Mouse (Mus musculus) limb, embryonic 11.5 days (tissue): ENCODE measurements around the gene Gm49336. TPM values are rescaled to one million over a fixed set of nuclear protein-coding genes. Genes with fewer than 3 reads are reported as not detected.

ENCODE experiments used
- ATAC-seq: fragments of 200-750 bp; cut with Nextera tagmentation; 2 replicates; pipeline ENCODE4 v1.8.0; 2017; ENCODE audit warnings: low read depth; ENCODE audit not compliant: insufficient number of reproducible peaks, low FRiP score, low TSS enrichment
- DNase-seq: peaks from one replicate; pipeline ENCODE4 v3.0.0-alpha.2; 2015; ENCODE audit warnings: low spot score
- H3K27ac ChIP-seq: fragments of 300-500 bp; sonication (generic); replicated peaks from 2 replicates; pipeline ENCODE4 v1.5.1; 2014; ENCODE audit warnings: low read depth, mild to moderate bottlenecking, low read length
- H3K27me3 ChIP-seq: fragments of 300-500 bp; sonication (generic); 2 replicates; pipeline ENCODE4 v1.6.1; 2014; ENCODE audit warnings: mild to moderate bottlenecking, low read length, mixed read lengths; ENCODE audit not compliant: control insufficient read depth, insufficient read depth
- H3K36me3 ChIP-seq: fragments of 300-500 bp; sonication (generic); 2 replicates; pipeline ENCODE4 v1.6.1; 2014; ENCODE audit warnings: mild to moderate bottlenecking, low read length, moderate library complexity, mixed read lengths; ENCODE audit not compliant: control insufficient read depth, insufficient read depth
- H3K4me1 ChIP-seq: fragments of 300-500 bp; sonication (generic); 2 replicates; pipeline ENCODE4 v1.6.1; 2014; ENCODE audit warnings: low read length, mixed read lengths; ENCODE audit not compliant: control insufficient read depth, insufficient read depth
- H3K4me2 ChIP-seq: fragments of 300-500 bp; sonication (generic); 2 replicates; pipeline ENCODE4 v1.6.1; 2014; ENCODE audit warnings: low read depth, mild to moderate bottlenecking, moderate library complexity; ENCODE audit not compliant: severe bottlenecking
- H3K4me3 ChIP-seq: fragments of 300-500 bp; sonication (generic); 2 replicates; pipeline ENCODE4 v1.5.1; 2014; ENCODE audit warnings: low read depth, low read length
- H3K9ac ChIP-seq: fragments of 300-500 bp; sonication (generic); 2 replicates; pipeline ENCODE4 v1.6.1; 2014; ENCODE audit warnings: mild to moderate bottlenecking, low read length
- H3K9me3 ChIP-seq: fragments of 300-500 bp; sonication (generic); 2 replicates; pipeline ENCODE4 v1.6.1; 2016; ENCODE audit warnings: low read length; ENCODE audit not compliant: control insufficient read depth
- WGBS: fragments of 180-500 bp; shearing (Covaris S2); extraction: QIAGEN DNeasy Blood & Tissue Kit; methylation state at CpG from one replicate; pipeline ENCODE4 v1.1.7; 2014; 5-methylcytosine and 5-hydroxymethylcytosine counted together
- polyA plus RNA-seq: library from polyadenylated mRNA; unstranded; fragments of >200 nt; fragmentation: Nextera tagmentation; extraction: Ambion mirVana; gene quantifications from 2 replicates; pipeline ENCODE4 v1.2.1, GENCODE M21; 2014

The Gm49336 gene
- 67.0 and 69.9 TPM in 2 replicates for polyA plus RNA-seq

DNA sequence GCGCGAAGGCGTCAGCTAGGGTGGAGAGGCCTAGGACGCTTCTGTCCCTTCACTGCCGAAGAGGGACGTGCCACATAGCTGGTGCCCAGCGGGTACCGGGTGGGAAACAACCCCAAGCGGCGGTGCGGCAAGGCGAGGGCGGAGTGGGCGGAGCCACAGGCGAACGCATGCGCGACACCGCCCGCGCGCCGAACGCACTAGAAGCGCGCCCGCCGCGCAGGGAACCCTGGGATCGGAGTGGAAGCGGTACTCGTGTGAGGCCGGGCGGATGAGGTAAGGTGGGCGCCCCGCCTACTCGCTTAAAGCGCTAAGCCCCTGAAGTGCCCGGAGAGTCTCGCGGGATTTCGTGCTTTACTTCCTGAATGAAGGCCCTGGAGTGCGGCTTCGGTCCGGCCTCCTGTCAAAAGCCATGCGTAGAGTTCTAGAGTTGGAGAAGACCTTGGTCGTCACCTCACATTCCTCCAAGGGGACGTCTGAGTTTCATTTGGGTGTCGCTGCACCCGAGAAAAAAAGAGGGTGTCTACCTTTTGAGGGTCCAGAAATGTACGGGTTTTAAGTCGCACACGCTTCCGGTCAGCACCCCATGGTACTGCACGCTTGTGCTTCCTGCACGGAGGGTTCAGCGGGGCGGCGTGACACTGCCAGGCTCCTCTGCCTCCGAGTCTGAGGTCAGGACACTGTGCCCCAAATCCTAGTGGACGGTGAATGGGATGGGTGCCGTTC, at the start of gene Gm49336, which contains the start of gene Nupl1:
Gene Gm49336, minus strand, starts transcription at position 227 of the 723 bp plus-strand sequence.
Gene Nupl1, minus strand, starts transcription at position 151 of the 723 bp plus-strand sequence.
- H3K9ac ChIP-seq, result peak within 1 kb of the TSS; percentile 97
- H3K27me3 ChIP-seq, result no peaks in the 10 kb centered on the region
- peak; percentile 97 for DNase-seq
- no peaks in the 10 kb centered on the region for H3K9me3 ChIP-seq
- peak within 1 kb of the TSS; percentile 97 for H3K4me3 ChIP-seq
- peak; percentile 99 for ATAC-seq
- no peaks in the 10 kb centered on the region for H3K4me1 ChIP-seq
- H3K36me3 ChIP-seq, result no peaks in the 10 kb centered on the region
- WGBS, result under 1% methylated on average over 62 of the region's 62 CpGs
- peak within 1 kb of the TSS; percentile 62; the same call in 1 of the 2 replicates for H3K27ac ChIP-seq
- H3K4me2 ChIP-seq, result peak within 1 kb of the TSS; percentile 72

DNA sequence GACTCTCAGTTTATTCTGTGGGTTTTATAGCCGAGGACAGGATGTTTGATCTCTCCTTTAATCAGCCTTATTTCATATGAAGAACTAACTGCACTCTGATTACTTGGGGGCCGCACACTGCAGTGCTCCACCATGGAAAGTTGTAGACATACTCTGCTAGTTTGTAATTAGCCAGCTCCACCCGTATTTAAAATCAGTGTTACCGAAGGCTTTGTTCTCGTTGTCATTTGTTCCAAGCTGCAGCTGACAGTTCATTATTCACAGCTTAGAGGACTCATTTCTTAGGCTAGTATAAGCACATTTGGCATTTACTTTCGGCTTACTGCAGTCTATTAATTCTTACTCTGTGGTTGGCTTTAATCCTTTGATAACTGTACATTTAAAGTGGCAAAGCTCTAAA, 49.7 kb upstream of the Gm49336 start:
- ATAC-seq, result no peak

DNA sequence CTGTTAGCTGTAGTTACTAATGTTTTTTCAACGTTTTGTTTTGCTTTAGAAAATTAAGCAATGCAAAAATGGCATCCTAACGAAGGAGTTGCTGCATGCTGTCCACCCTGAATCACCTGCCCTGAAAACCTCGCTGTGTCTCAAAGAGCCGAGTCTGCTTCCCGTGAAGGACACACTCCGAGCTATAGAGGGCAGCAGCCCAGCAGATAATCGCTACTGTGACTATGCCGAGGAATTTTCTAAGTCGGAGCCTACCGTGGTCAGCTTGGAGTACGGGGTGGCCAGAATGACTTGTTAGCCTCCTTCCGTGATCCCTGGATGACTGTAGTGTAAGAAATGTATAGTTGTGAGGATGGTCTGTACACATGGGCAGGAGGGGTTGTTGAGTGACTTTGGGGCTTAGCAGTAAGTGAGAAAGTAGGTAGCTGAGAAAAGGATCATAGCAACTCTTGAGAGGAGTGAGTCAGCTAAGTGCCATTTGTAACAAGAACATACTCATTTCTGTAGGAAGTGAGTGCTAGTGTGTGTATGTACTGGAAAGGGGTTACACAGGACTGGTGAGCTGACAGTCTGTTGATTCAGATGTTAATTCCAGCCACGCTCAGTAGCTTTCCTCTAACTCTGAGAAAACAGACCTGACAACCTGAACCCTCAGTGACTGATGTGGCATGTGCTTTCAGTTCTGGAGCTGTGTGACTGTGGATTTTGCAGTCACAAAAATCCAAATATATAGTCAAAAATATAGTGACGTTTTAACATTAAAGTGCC, 49.1 kb upstream of the Gm49336 start:
- 80% methylated on average over 14 of the region's 14 CpGs for WGBS
- Histone ChIP-seq H3K9ac (no peak overlapping the region), H3K4me1 (no peaks in the 10 kb centered on the region), H3K4me3 (no peak overlapping the region), H3K27me3 (no peaks in the 10 kb centered on the region), H3K27ac (no peak overlapping the region), H3K9me3 (no peaks in the 10 kb centered on the region), H3K36me3 (no peaks in the 10 kb centered on the region), H3K4me2 (no peak overlapping the region)
- ATAC-seq, result no peak
- no peak for DNase-seq

More for the DNA sequence above, 49.7 kb upstream of the Gm49336 start:
- 80% methylated on average over 6 of the region's 6 CpGs for WGBS
- H3K36me3 ChIP-seq, result no peaks in the 10 kb centered on the region
- DNase-seq, result no peak
- H3K9ac ChIP-seq, result no peak overlapping the region
- H3K27ac ChIP-seq, result no peak overlapping the region
- no peaks in the 10 kb centered on the region for H3K4me1 ChIP-seq
- no peaks in the 10 kb centered on the region for H3K9me3 ChIP-seq
- H3K4me2 ChIP-seq, result no peak overlapping the region
- H3K27me3 ChIP-seq, result no peaks in the 10 kb centered on the region
- H3K4me3 ChIP-seq, result no peak overlapping the region

DNA sequence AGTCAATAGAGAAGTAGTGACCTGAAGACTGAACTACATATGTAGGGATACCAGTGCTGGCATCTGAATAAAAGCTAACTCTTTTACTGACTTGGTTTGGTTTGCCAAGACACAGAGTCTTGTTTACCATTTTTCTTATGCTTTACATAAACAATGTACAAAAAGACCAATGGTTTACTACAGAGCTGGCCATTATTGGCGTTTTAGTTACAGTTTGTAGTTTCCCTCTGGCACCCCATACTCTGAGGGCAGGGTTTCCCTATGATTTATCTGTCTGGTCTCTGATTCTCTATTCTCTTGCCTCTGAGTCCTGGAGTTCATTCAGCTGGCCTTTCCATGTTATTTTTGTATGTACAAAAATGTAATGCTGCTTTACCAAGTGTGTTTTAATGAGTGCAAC, 44.2 kb upstream of the Gm49336 start:
- H3K9ac ChIP-seq, result no peak overlapping the region
- 89% methylated on average over 1 of the region's 1 CpGs for whole genome bisulfite sequencing

DNA sequence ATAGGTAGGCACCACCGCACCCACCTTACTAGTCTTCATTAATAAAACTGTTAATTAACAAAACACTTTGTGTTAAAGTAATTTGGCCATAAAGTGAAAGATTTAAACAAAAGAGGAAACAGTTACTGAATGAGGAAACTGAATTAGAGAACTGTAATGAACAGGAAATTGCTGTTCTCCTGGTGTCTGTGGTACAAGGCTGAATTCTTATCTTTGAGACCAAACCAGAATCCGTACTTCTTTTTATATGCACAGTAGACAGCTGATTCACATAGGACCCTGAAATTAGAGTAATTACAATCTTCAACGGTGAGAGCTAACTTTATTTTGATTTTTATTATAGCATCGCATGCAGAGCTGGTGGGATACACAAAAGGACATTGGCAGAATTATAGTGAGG, 39.1 kb upstream of the Gm49336 start:
- ATAC-seq, result no peak

More for the DNA sequence above, 44.2 kb upstream of the Gm49336 start:
- Histone ChIP-seq H3K36me3 (no peaks in the 10 kb centered on the region), H3K27ac (no peak overlapping the region), H3K4me1 (no peaks in the 10 kb centered on the region), H3K27me3 (no peaks in the 10 kb centered on the region), H3K9me3 (no peaks in the 10 kb centered on the region), H3K4me2 (no peak overlapping the region), H3K4me3 (no peak overlapping the region)
- ATAC-seq (no peak), DNase-seq (no peak)

DNA sequence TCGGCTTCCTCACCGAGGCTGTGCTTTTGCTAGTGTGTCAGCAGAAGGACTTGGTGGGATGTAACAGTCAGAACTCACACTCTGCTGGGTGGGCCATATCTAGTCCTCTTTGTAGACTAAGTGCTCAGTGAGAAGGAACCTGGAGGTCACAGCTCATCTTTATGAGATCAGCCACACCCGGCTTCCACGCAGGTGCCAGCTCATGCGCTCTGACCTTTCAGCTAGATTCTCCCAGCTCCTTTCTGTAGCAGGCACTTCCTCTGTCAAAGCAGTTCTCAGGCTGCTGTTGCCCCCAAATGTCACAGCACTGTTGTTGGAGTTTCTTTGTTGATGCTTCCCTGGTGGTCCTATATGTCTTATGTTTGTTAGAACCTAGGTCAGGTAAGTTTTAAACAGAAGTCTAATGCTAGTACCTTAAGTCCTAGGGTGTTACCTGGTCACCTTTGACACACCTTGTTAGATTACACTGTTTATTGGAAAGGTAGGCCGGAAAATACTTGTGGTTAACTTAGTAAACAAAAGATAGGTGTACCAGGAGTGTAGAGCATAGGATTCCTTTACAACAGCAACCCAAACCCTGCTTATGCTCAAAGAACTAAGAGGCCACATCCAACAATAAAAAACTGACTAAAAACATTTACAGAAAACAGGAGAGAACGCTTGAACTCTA, 35.0 kb upstream of the Gm49336 start:
- 92% methylated on average over 7 of the region's 7 CpGs for WGBS
- no peak overlapping the region for H3K9ac ChIP-seq
- no peaks in the 10 kb centered on the region for H3K4me1 ChIP-seq
- DNase-seq, result no peak
- H3K4me2 ChIP-seq, result no peak overlapping the region
- H3K4me3 ChIP-seq, result no peak overlapping the region
- no peaks in the 10 kb centered on the region for H3K27me3 ChIP-seq
- no peak overlapping the region for H3K27ac ChIP-seq
- H3K36me3 ChIP-seq, result no peaks in the 10 kb centered on the region; the same call in 1 of the 2 replicates
- H3K9me3 ChIP-seq, result no peaks in the 10 kb centered on the region
- ATAC-seq, result no peak

More for the DNA sequence above, 39.1 kb upstream of the Gm49336 start:
- H3K4me3 ChIP-seq, result no peak overlapping the region
- DNase-seq, result no peak
- H3K36me3 ChIP-seq, result no peaks in the 10 kb centered on the region
- H3K27me3 ChIP-seq, result no peaks in the 10 kb centered on the region
- no peak overlapping the region for H3K9ac ChIP-seq
- 89% methylated on average over 4 of the region's 4 CpGs for WGBS
- no peak overlapping the region for H3K4me2 ChIP-seq
- H3K4me1 ChIP-seq, result no peaks in the 10 kb centered on the region
- no peak overlapping the region for H3K27ac ChIP-seq
- H3K9me3 ChIP-seq, result no peaks in the 10 kb centered on the region

DNA sequence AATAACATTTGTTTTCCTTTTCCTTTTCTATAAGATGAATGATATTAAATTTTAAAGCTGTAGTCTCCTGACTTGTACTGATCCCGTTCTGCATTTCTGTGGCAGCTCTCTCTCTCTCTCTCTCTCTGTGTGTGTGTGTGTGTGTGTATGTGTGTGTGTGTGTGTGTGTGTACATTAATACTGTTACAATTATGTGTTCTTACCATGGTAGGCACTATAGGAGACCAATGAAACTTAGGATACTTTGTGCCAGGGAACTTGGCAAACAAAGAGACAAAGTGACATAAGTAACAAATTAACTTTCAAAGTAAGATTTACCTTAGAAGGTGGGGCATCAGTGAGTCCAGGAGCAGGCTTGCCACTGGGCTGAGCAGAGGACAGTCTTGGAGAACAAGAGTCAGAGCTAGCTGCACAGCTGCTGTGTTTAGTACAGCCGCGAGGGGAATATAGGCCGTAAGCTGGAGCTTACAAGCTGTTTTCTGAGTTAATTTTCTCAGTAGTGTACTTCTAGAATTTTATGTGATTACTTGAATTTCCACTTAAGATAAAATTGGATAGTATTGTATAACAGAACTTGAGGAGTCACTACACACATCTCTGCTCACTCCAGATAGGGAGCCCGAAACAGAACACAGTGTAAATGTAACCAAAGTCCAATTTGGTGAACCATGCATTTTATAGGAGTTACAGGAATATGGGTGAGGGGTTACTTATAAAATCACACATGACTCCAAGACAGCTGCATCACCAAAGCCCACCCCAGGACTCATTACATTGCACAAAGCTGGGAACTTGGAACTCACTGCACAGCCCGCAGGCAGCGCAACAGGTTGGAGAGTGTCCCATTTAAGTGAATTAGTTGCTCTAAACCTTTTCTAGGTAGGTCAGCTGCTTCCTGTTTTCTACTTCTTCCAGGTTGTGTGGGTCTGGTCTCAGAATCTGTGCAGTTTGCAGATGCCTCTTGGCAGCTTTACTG, 24.3 kb upstream of the Gm49336 start:
- Histone ChIP-seq H3K9ac (no peak overlapping the region), H3K4me2 (no peak overlapping the region), H3K27me3 (no peaks in the 10 kb centered on the region), H3K4me1 (no peaks in the 10 kb centered on the region), H3K27ac (no peak overlapping the region), H3K4me3 (no peak overlapping the region), H3K36me3 (no peaks in the 10 kb centered on the region), H3K9me3 (no peaks in the 10 kb centered on the region)
- ATAC-seq (no peak), DNase-seq (no peak)
- 86% methylated on average over 7 of the region's 7 CpGs for WGBS
